Mouse (Mus musculus) thymus, adult 2 months (tissue): Measurements from ENCODE around the gene March9.

Source experiments
- CTCF ChIP-seq: fragments of 200-500 bp; IDR thresholded peaks from 2 replicates; pipeline ENCODE4 v1.5.1; 2012; ENCODE audit warnings: mild to moderate bottlenecking, control low read depth, low read length, moderate library complexity, borderline replicate concordance; ENCODE audit not compliant: control insufficient read depth, poor library complexity, insufficient read depth; ENCODE audit errors: extremely low read depth
- POLR2A ChIP-seq: fragments of 200-500 bp; IDR thresholded peaks from 2 replicates; pipeline ENCODE4 v1.6.1; 2012; ENCODE audit warnings: mild to moderate bottlenecking, low read length, control low read depth, moderate library complexity; ENCODE audit not compliant: control insufficient read depth, poor library complexity, insufficient read depth; ENCODE audit errors: extremely low read depth

GRCm38 (mm10) chr10:127016488-127016887, 43.5 kb downstream of the March9 start:
- TF ChIP-seq POLR2A: no peak
- TF ChIP-seq CTCF: no peak
